Mouse (Mus musculus) myocyte (in vitro differentiated cells): ENCODE data around the gene Rccd1. TPM values are rescaled to one million over a fixed set of nuclear protein-coding genes. Genes with fewer than 3 reads are reported as not detected.

Experiments
- H3K27me3 ChIP-seq: one replicate; pipeline ENCODE4 v1.6.1; 2011; ENCODE audit not compliant: control insufficient read depth, insufficient read depth, insufficient read length
- H3K36me3 ChIP-seq: one replicate; pipeline ENCODE4 v1.6.1; 2011; ENCODE audit not compliant: control insufficient read depth, insufficient read depth
- H3K4me2 ChIP-seq: one replicate; pipeline ENCODE4 v1.6.1; 2011; ENCODE audit warnings: low read depth, control low read depth
- H3K4me3 ChIP-seq: one replicate; pipeline ENCODE4 v1.5.1; 2011; ENCODE audit warnings: mild to moderate bottlenecking, control low read depth, moderate library complexity
- H3K79me2 ChIP-seq: one replicate; pipeline ENCODE4 v1.6.1; 2011; ENCODE audit not compliant: control insufficient read depth, insufficient read depth
- H3ac ChIP-seq: one replicate; pipeline ENCODE4 v1.6.1; 2011; ENCODE audit not compliant: control insufficient read depth, insufficient read length
- CEBPB ChIP-seq: IDR thresholded peaks from 2 replicates; pipeline ENCODE4 v1.6.1; 2011; ENCODE audit warnings: mild to moderate bottlenecking, moderate library complexity; ENCODE audit not compliant: poor library complexity, insufficient read depth, severe bottlenecking
- E2F4 ChIP-seq: IDR thresholded peaks from one replicate; pipeline ENCODE4 v1.6.1; 2011; ENCODE audit warnings: mild to moderate bottlenecking, control low read depth, moderate library complexity; ENCODE audit not compliant: insufficient read depth
- MAX ChIP-seq: IDR thresholded peaks from one replicate; pipeline ENCODE4 v1.6.1; 2011; ENCODE audit warnings: low read depth, mild to moderate bottlenecking, control low read depth
- MYOD1 ChIP-seq, 3 experiments: IDR thresholded peaks; one replicate each; pipeline ENCODE4 v1.6.1; 2011; ENCODE audit warnings: control low read depth in 2 of 3, low read depth in 2 of 3, mild to moderate bottlenecking in 2 of 3, moderate library complexity in 1 of 3; ENCODE audit not compliant: insufficient read length in 2 of 3, control insufficient read depth in 1 of 3
- MYOG ChIP-seq, 3 experiments: IDR thresholded peaks; one replicate each; pipeline ENCODE4 v1.6.1; 2011; ENCODE audit warnings: control low read depth in 2 of 3, low read depth in 2 of 3, mild to moderate bottlenecking in 2 of 3; ENCODE audit not compliant: insufficient read length in 2 of 3, control insufficient read depth in 1 of 3, insufficient read depth in 1 of 3
- POLR2A ChIP-seq: IDR thresholded peaks from one replicate; pipeline ENCODE4 v1.6.1; 2011; ENCODE audit warnings: low read depth, mild to moderate bottlenecking, control low read depth, moderate library complexity; ENCODE audit not compliant: insufficient read length
- POLR2AphosphoS2 ChIP-seq: IDR thresholded peaks from one replicate; pipeline ENCODE4 v1.6.1; 2011; ENCODE audit warnings: low read depth, control low read depth; ENCODE audit not compliant: insufficient read length
- REST ChIP-seq: IDR thresholded peaks from one replicate; pipeline ENCODE4 v1.6.1; 2011; ENCODE audit warnings: mild to moderate bottlenecking, control low read depth, moderate library complexity; ENCODE audit not compliant: insufficient read depth, insufficient read length
- SRF ChIP-seq: IDR thresholded peaks from one replicate; pipeline ENCODE4 v1.6.1; 2011; ENCODE audit warnings: low read depth; ENCODE audit not compliant: control insufficient read depth, insufficient read length
- TCF12 ChIP-seq: IDR thresholded peaks from one replicate; pipeline ENCODE4 v1.6.1; 2011; ENCODE audit warnings: mild to moderate bottlenecking, control low read depth; ENCODE audit not compliant: poor library complexity, insufficient read depth, severe bottlenecking
- TCF3 ChIP-seq: IDR thresholded peaks from one replicate; pipeline ENCODE4 v1.6.1; 2011; ENCODE audit warnings: low read depth, control low read depth; ENCODE audit not compliant: insufficient read length
- USF1 ChIP-seq: IDR thresholded peaks from one replicate; pipeline ENCODE4 v1.6.1; 2011; ENCODE audit warnings: low read depth, mild to moderate bottlenecking, control low read depth, moderate library complexity
- polyA plus RNA-seq: library from polyadenylated mRNA; unstranded; fragments of >200 nt; fragmentation: generic; extraction: Trizol; gene quantifications from one replicate; pipeline ENCODE4 v1.2.1, GENCODE M21; 2012; ENCODE audit warnings: missing spikeins

Rccd1 gene
- polyA plus RNA-seq, 1 experiment, result 8.4 TPM

- Histone ChIP-seq H3ac (no peak overlapping the region), H3K36me3 (no peaks in the 10 kb centered on the region), H3K4me3 (no peak overlapping the region), H3K27me3 (no peaks in the 10 kb centered on the region), H3K4me2 (no peak overlapping the region), H3K79me2 (peaks cover 15% of the 10 kb centered on the region)
- TF ChIP-seq MYOG (IDR thresholded peaks at IDR 0.05; ENCODE audit: control insufficient read depth in 1 of 3, insufficient read depth in 1 of 3, insufficient read length in 2 of 3, low read depth in 2 of 3) (peak in 1 of 3 experiments; percentile 8), TCF3 (no peak)
Measured at GRCm38 (mm10) chr7:80341793-80342192, 17.5 kb upstream of the Rccd1 start.

- Histone ChIP-seq H3K4me3 (peak within 1 kb of the TSS; percentile 74), H3K4me2 (peak within 1 kb of the TSS; percentile 95), H3K27me3 (no peaks in the 10 kb centered on the region), H3K79me2 (peaks cover 15% of the 10 kb centered on the region), H3ac (peak within 1 kb of the TSS; percentile 63), H3K36me3 (no peaks in the 10 kb centered on the region)
- TF ChIP-seq TCF12 (no peak), POLR2A (no peak)
Measured at GRCm38 (mm10) chr7:80340793-80341192, 16.5 kb upstream of the Rccd1 start, which contains the start of gene Unc45a. TSS of gene Unc45a (minus strand) at chr7:80341005.

DNA sequence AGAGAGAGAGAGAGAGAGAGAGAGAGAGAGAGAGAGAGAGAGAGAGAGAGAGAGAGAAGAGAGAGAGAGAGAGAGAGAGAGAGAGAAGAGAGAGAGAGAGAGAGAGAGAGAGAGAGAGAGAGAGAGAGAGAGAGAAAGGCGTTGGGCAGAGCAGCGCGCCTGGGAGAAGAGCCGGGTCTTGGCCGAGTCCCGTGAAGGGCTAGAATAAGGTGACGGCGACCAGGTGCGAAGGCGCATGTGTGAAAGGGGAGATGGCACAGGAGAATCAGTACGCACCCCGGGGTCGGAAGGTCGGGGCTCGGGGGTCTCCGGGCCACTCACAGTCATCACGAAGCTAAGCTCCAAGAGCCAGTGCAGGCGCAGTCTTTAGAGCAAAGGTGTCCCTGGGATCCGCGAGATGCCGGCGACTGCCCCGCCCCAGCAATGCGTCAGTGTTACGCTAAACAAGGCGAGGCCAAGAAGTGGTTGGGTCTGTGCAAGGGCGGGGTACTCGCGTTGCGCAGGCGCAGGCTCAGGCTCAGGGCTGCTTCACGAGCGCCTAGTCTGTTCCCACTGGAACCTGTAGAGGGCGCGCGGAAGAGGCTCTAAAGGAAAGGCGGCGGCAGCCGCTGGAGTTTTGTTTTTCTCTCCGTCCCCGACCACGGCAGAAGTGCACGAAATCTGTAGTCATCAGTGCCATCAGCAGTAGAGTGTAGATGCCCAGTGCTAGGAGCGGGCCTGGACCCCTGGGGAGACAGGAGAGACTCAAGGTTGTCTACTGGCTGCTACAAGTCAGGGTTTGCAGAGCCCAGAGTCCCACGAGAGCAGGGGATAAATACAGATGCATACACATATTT lies 15.8 kb upstream of the Rccd1 start:
- Histone ChIP-seq H3ac (peak overlapping the region; percentile 63), H3K79me2 (peaks cover 15% of the 10 kb centered on the region), H3K4me2 (peak overlapping the region; percentile 95), H3K36me3 (no peaks in the 10 kb centered on the region), H3K4me3 (peak overlapping the region; percentile 74), H3K27me3 (no peaks in the 10 kb centered on the region)
- TF ChIP-seq POLR2A, result peak; percentile 82
- no peak for TF ChIP-seq USF1
- no peak for TF ChIP-seq MYOG (IDR thresholded peaks at IDR 0.05; ENCODE audit: control insufficient read depth in 1 of 3, insufficient read depth in 1 of 3, insufficient read length in 2 of 3, low read depth in 2 of 3)
- no peak for TF ChIP-seq REST
- TF ChIP-seq CEBPB, result no peak
- no peak for TF ChIP-seq MAX
- no peak for TF ChIP-seq E2F4
- TF ChIP-seq SRF, result peak; percentile 72
- no peak for TF ChIP-seq MYOD1 (IDR thresholded peaks at IDR 0.05; ENCODE audit: control insufficient read depth in 1 of 3, insufficient read length in 2 of 3, low read depth in 2 of 3)
- peak; percentile 89 for TF ChIP-seq POLR2AphosphoS2
- no peak for TF ChIP-seq TCF3
- TF ChIP-seq TCF12, result no peak

- H3K36me3 ChIP-seq, result no peaks in the 10 kb centered on the region
- TF ChIP-seq MYOD1 (IDR thresholded peaks at IDR 0.05; ENCODE audit: control insufficient read depth in 1 of 3, insufficient read length in 2 of 3, low read depth in 2 of 3) (peak in 1 of 3 experiments; percentile 3), SRF (no peak)
- peak overlapping the region; percentile 74 for H3K4me3 ChIP-seq
- H3K79me2 ChIP-seq, result peaks cover 15% of the 10 kb centered on the region
- no peaks in the 10 kb centered on the region for H3K27me3 ChIP-seq
- peak overlapping the region; percentile 63 for H3ac ChIP-seq
- peak overlapping the region; percentile 94 for H3K4me2 ChIP-seq
Measured at GRCm38 (mm10) chr7:80339371-80339770, 15.1 kb upstream of the Rccd1 start.

DNA sequence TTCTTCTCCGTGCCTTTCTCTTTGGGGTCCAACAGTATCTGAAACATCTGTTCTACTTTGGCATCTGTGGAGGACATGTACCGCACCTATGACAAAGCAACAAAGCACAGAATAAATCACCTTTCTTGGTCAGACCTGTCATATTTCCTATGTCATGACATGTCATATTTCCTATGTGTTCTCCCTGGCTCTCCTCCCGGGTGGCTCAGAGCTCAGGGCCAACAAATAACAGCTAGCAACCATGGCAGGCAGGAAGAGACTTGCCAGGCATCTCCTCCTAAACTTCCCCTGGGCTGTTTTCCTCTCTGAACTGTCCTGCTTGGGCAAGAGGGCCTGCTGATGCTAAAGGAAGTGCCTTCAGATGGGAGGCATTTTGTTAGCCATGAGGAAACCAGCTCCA lies 12.7 kb upstream of the Rccd1 start:
- Histone ChIP-seq H3K27me3 (no peaks in the 10 kb centered on the region), H3K36me3 (peaks cover 14% of the 10 kb centered on the region), H3ac (no peak overlapping the region), H3K4me3 (no peak overlapping the region), H3K4me2 (no peak overlapping the region), H3K79me2 (peaks cover 15% of the 10 kb centered on the region)
- TF ChIP-seq MYOG (IDR thresholded peaks at IDR 0.05; ENCODE audit: control insufficient read depth in 1 of 3, insufficient read depth in 1 of 3, insufficient read length in 2 of 3, low read depth in 2 of 3) (no peak), E2F4 (no peak)

- peaks cover 15% of the 10 kb centered on the region for H3K79me2 ChIP-seq
- no peak overlapping the region for H3ac ChIP-seq
- TF ChIP-seq TCF12, result no peak
- no peak for TF ChIP-seq REST
- no peaks in the 10 kb centered on the region for H3K27me3 ChIP-seq
- no peak overlapping the region for H3K4me2 ChIP-seq
- no peak overlapping the region for H3K4me3 ChIP-seq
- H3K36me3 ChIP-seq, result peaks cover 15% of the 10 kb centered on the region
Measured at GRCm38 (mm10) chr7:80334848-80335247, 10.6 kb upstream of the Rccd1 start.
